In genomic region chr4:57904211-57904610, GRCm38 (mm10) we compare ENCODE assay signal across 9 mouse cellular contexts. TPM values are rescaled to one million over a fixed set of nuclear protein-coding genes. Genes with fewer than 3 reads are reported as not detected.
DNase-seq lines count a peak whose midpoint lies in the region; ATAC-seq and TF ChIP-seq lines count a peak whose summit lies in the region.
"Had no signal": no experiment of that assay in that cellular context is flagged by ENCODE, and none has a peak within 500 bp of the region (broad histone marks: within the 10 kb centered on the region; RNA-seq: fewer than 3 reads in every experiment).

No protein-coding gene starts in this region.

- H3K9me3 ChIP-seq in liver, embryonic 12.5 days (replicated peaks): no peaks in the 10 kb centered on the region
- no peaks in the 10 kb centered on the region for H3K9me3 ChIP-seq in intestine, postnatal 0 days (ENCODE audit: control insufficient read depth)
- no peaks in the 10 kb centered on the region for H3K9me3 ChIP-seq in limb, embryonic 12.5 days
- no peaks in the 10 kb centered on the region for H3K9me3 ChIP-seq in midbrain, embryonic 16.5 days (replicated peaks; ENCODE audit: control insufficient read depth, low read length, poor library complexity, severe bottlenecking)
- H3K9me3 ChIP-seq: embryonic facial prominence, embryonic 15.5 days had no signal

- H3K4me3 ChIP-seq in liver, embryonic 12.5 days: no peak overlapping the region
- H3K4me3 ChIP-seq in intestine, postnatal 0 days (ENCODE audit: low read depth, low read length): no peak overlapping the region
- no peak overlapping the region for H3K4me3 ChIP-seq in limb, embryonic 12.5 days (replicated peaks)
- H3K4me3 ChIP-seq in midbrain, embryonic 16.5 days (ENCODE audit: low read depth, low read length): no peak overlapping the region
- H3K4me3 ChIP-seq: embryonic facial prominence, embryonic 15.5 days had no signal

- H3K4me1 ChIP-seq in liver, embryonic 12.5 days: no peaks in the 10 kb centered on the region
- no peaks in the 10 kb centered on the region for H3K4me1 ChIP-seq in intestine, postnatal 0 days (replicated peaks; ENCODE audit: control insufficient read depth, insufficient read depth, low read length)
- H3K4me1 ChIP-seq in limb, embryonic 12.5 days (replicated peaks): peaks cover 10% of the 10 kb centered on the region
- no peaks in the 10 kb centered on the region for H3K4me1 ChIP-seq in midbrain, embryonic 16.5 days (ENCODE audit: control insufficient read depth, insufficient read depth, low read length)
- H3K4me1 ChIP-seq: embryonic facial prominence, embryonic 15.5 days had no signal

- WGBS in liver, embryonic 12.5 days (ENCODE audit: insufficient replicate concordance): 8% methylated on average over 5 of the region's 5 CpGs
- 7% methylated on average over 5 of the region's 5 CpGs for WGBS in intestine, postnatal 0 days
- 6% methylated on average over 5 of the region's 5 CpGs for WGBS in limb, embryonic 12.5 days
- WGBS in midbrain, embryonic 16.5 days: 11% methylated on average over 5 of the region's 5 CpGs

- peak; percentile 93 for TF ChIP-seq CTCF in intestine, postnatal 0 days (IDR thresholded peaks at IDR 0.05; ENCODE audit: low read depth)

- H3K36me3 ChIP-seq in liver, embryonic 12.5 days: no peaks in the 10 kb centered on the region
- peaks cover 8% of the 10 kb centered on the region; the same call in 1 of the 2 replicates for H3K36me3 ChIP-seq in intestine, postnatal 0 days (ENCODE audit: control insufficient read depth, insufficient read depth)
- no peaks in the 10 kb centered on the region for H3K36me3 ChIP-seq in limb, embryonic 12.5 days
- no peaks in the 10 kb centered on the region for H3K36me3 ChIP-seq in midbrain, embryonic 16.5 days (ENCODE audit: control insufficient read depth, insufficient read depth, low read length)
- no peaks in the 10 kb centered on the region for H3K36me3 ChIP-seq in splenic B cell, adult 2 months (ENCODE audit: control insufficient read depth, insufficient read depth, low read length, poor library complexity, severe bottlenecking)
- H3K36me3 ChIP-seq: embryonic facial prominence, embryonic 15.5 days had no signal

- peak; percentile 50 for DNase-seq in liver
- peak; percentile 17 for DNase-seq in cerebellum, adult 9-11 months
- DNase-seq in splenic B cell, adult 2 months (ENCODE audit: low read depth, low spot score): peak; percentile 80

- H3K27me3 ChIP-seq in liver, embryonic 12.5 days (replicated peaks): no peaks in the 10 kb centered on the region; the same call in 1 of the 2 replicates
- no peaks in the 10 kb centered on the region for H3K27me3 ChIP-seq in intestine, postnatal 0 days (replicated peaks; ENCODE audit: control insufficient read depth, insufficient read depth, low read length)
- no peaks in the 10 kb centered on the region; the same call in 1 of the 2 replicates for H3K27me3 ChIP-seq in limb, embryonic 12.5 days
- H3K27me3 ChIP-seq in midbrain, embryonic 16.5 days (ENCODE audit: control insufficient read depth, insufficient read depth, low read depth, low read length): no peaks in the 10 kb centered on the region
- no peaks in the 10 kb centered on the region for H3K27me3 ChIP-seq in splenic B cell, adult 2 months (ENCODE audit: control insufficient read depth, insufficient read depth, low read length, poor library complexity, severe bottlenecking)
- H3K27me3 ChIP-seq: embryonic facial prominence, embryonic 15.5 days had no signal

- H3K4me2 ChIP-seq in liver, embryonic 12.5 days: no peak overlapping the region
- peak overlapping the region; percentile 54 for H3K4me2 ChIP-seq in intestine, postnatal 0 days (replicated peaks; ENCODE audit: low read depth)
- H3K4me2 ChIP-seq in limb, embryonic 12.5 days: 0 out of 2 replicates have a peak overlapping the region, but pooled peaks have one; percentile 6
- no peak overlapping the region for H3K4me2 ChIP-seq in midbrain, embryonic 16.5 days (ENCODE audit: low read length)
- H3K4me2 ChIP-seq: embryonic facial prominence, embryonic 15.5 days had no signal

- ATAC-seq in liver, embryonic 12.5 days: no peak
- ATAC-seq in frontal cortex, adult (ENCODE audit: low TSS enrichment): peak; percentile 80
- peak; percentile 56; the same call in 1 of the 2 replicates for ATAC-seq in intestine, postnatal 0 days
- 0 out of 2 replicates have a peak, but pooled peaks have one; percentile 43 for ATAC-seq in limb, embryonic 12.5 days (ENCODE audit: insufficient number of reproducible peaks, insufficient read depth, low FRiP score, low TSS enrichment, low read depth)
- ATAC-seq in midbrain, embryonic 16.5 days: peak; percentile 57

- H3K27ac ChIP-seq in liver, embryonic 12.5 days: no peak overlapping the region
- no peak overlapping the region for H3K27ac ChIP-seq in intestine, postnatal 0 days (ENCODE audit: low read depth, low read length)
- H3K27ac ChIP-seq in limb, embryonic 12.5 days: no peak overlapping the region
- no peak overlapping the region for H3K27ac ChIP-seq in midbrain, embryonic 16.5 days (ENCODE audit: low read length)
- H3K27ac ChIP-seq: embryonic facial prominence, embryonic 15.5 days had no signal

- H3K9ac ChIP-seq in liver, embryonic 12.5 days: no peak overlapping the region
- H3K9ac ChIP-seq in intestine, postnatal 0 days (ENCODE audit: low read depth, low read length): no peak overlapping the region
- no peak overlapping the region for H3K9ac ChIP-seq in limb, embryonic 12.5 days (replicated peaks)
- H3K9ac ChIP-seq in midbrain, embryonic 16.5 days (ENCODE audit: low read depth, low read length): no peak overlapping the region
- H3K9ac ChIP-seq: embryonic facial prominence, embryonic 15.5 days had no signal

RNA-seq across cellular contexts. Expression of gene D630039A03Rik, which starts 11.9 kb away (rescaled TPM):
- polyA plus RNA-seq in liver, embryonic 12.5 days (2016; fragmentation: Nextera tagmentation; extraction: Ambion mirVana): 0.39 and 0.51 TPM in 2 replicates
- polyA plus RNA-seq in intestine, postnatal 0 days (2015; fragmentation: Nextera tagmentation; extraction: Ambion mirVana): 6.6 and 7.0 TPM in 2 replicates
- 0.33 and 0.42 TPM in 2 replicates for polyA plus RNA-seq in limb, embryonic 12.5 days (2016; fragmentation: Nextera tagmentation; extraction: Ambion mirVana)
- polyA plus RNA-seq in midbrain, embryonic 16.5 days (2015; fragmentation: Nextera tagmentation; extraction: Ambion mirVana): 0.11 TPM in 1 of 2 replicates, not detected in the other

RNA-seq across cellular contexts. Expression of gene Txn1, which starts 52.0 kb away (rescaled TPM):
- 278 and 288 TPM in 2 replicates for polyA plus RNA-seq in liver, embryonic 12.5 days (2016; fragmentation: Nextera tagmentation; extraction: Ambion mirVana)
- polyA plus RNA-seq in intestine, postnatal 0 days (2015; fragmentation: Nextera tagmentation; extraction: Ambion mirVana): 702 and 713 TPM in 2 replicates
- polyA plus RNA-seq in limb, embryonic 12.5 days (2016; fragmentation: Nextera tagmentation; extraction: Ambion mirVana): 427 and 450 TPM in 2 replicates
- polyA plus RNA-seq in midbrain, embryonic 16.5 days (2015; fragmentation: Nextera tagmentation; extraction: Ambion mirVana): 289 and 307 TPM in 2 replicates

Comparison
In these comparisons a context has a peak if more than half of its experiments do, and no peak if none do; other contexts are left out.
1. DNase-seq: peak in every context shown above with its lines; median percentile 80 in splenic B cell, adult 2 months; 50 in liver; 17 in cerebellum, adult 9-11 months.
2. H3K4me2 ChIP-seq: peak in intestine, postnatal 0 days (single experiment) and limb, embryonic 12.5 days (single experiment); none in liver, embryonic 12.5 days (single experiment) and midbrain, embryonic 16.5 days (single experiment).